Mouse (Mus musculus) megakaryocyte, embryonic 14.5 days (primary cell): ENCODE measurements around the gene Cks1b.

Experiments
- FLI1 ChIP-seq: IDR thresholded peaks from 2 replicates; pipeline ENCODE4 v1.6.1; 2012; ENCODE audit warnings: low read length, inconsistent platforms, mixed read lengths
- GATA1 ChIP-seq: IDR thresholded peaks from 3 replicates; pipeline ENCODE4 v1.6.1; 2012; ENCODE audit warnings: mixed read lengths, low read length, inconsistent platforms, borderline replicate concordance

DNA sequence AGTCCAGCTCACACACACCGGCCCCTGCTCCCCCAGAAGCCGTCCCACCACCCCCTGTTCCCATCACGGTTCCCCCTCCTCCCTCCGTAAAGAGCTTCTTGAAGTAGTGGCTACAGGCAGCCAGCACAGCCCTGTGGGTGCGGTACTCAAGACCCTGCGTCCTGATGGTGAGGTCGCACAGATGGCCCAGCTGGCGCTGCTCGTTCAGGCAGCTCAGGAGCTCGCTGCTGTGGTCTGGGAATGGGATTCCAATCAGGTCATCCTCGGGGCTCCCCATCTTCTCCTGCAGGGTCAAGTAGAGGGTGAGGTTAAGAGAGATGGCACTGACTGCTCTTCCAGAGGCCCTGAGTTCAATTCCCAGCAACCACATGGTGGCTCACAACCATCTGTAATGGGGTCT lies 37.0 kb downstream of the Cks1b start:
- TF ChIP-seq GATA1, result no peak
- no peak for TF ChIP-seq FLI1
